Mouse (Mus musculus): ENCODE measurements around the gene Ccdc187. TPM values are rescaled to one million over a fixed set of nuclear protein-coding genes. Genes with fewer than 3 reads are reported as not detected.

Ccdc187 gene
- total RNA-seq, 1 experiment, result 0.18 TPM

GRCm38 (mm10) chr2:26236681-26237289 lies 57.6 kb downstream of the Ccdc187 start:
- no peak for TF ChIP-seq MAFK (IDR thresholded peaks at IDR 0.05; ENCODE audit: insufficient read depth, low read depth, low read length)
- no peak for DNase-seq (ENCODE audit: low read depth, low spot score)
- H3K36me3 ChIP-seq (ENCODE audit: control insufficient read depth, insufficient read depth, low read length, poor library complexity, severe bottlenecking), result peaks cover 2% of the 10 kb centered on the region; the same call in 1 of the 2 replicates
- H3K4me3 ChIP-seq (ENCODE audit: insufficient read depth in 1 of 2, low read depth in 1 of 2, low read length in 2 of 2, poor library complexity in 1 of 2, severe bottlenecking in 1 of 2), result peak overlapping the region; percentile 87 to 92
- in situ Hi-C loops (cut with MboI; ENCODE audit: low sequenced_read_pairs in 2 of 2, unreplicated experiment in 2 of 2), result no loop called here
- H3K4me1 ChIP-seq (ENCODE audit: control insufficient read depth in 2 of 2, insufficient read depth in 2 of 2, low read length in 2 of 2, poor library complexity in 1 of 2), result peaks cover 0 to under 1% of the 10 kb centered on the region in 2 experiments; a peak in 1 of 4 replicates
- H3K27ac ChIP-seq (ENCODE audit: insufficient read depth, low read depth, low read length, poor library complexity, severe bottlenecking), result 0 out of 2 replicates have a peak overlapping the region, but pooled peaks have one; percentile 3
- no peaks in the 10 kb centered on the region for H3K9me3 ChIP-seq (ENCODE audit: control insufficient read depth, insufficient read depth, low read depth, low read length)
- H3K9ac ChIP-seq (ENCODE audit: insufficient read depth, low read depth, low read length, poor library complexity, severe bottlenecking), result peak overlapping the region; percentile 86

- DNase-seq (ENCODE audit: low read depth, low spot score), result no peak
- in situ Hi-C loops (cut with MboI; ENCODE audit: low sequenced_read_pairs in 2 of 2, unreplicated experiment in 2 of 2), result no loop called here
- no peak overlapping the region for H3K27ac ChIP-seq (ENCODE audit: insufficient read depth, low read depth, low read length, poor library complexity, severe bottlenecking)
- TF ChIP-seq CHD2 (IDR thresholded peaks at IDR 0.05; ENCODE audit: low read depth, low read length), result no peak
- H3K4me3 ChIP-seq (ENCODE audit: insufficient read depth in 1 of 2, low read depth in 1 of 2, low read length in 2 of 2, poor library complexity in 1 of 2, severe bottlenecking in 1 of 2), result no peak overlapping the region
- H3K9ac ChIP-seq (ENCODE audit: insufficient read depth, low read depth, low read length, poor library complexity, severe bottlenecking), result no peak overlapping the region; the same call in 1 of the 2 replicates
- H3K36me3 ChIP-seq (ENCODE audit: control insufficient read depth, insufficient read depth, low read length, poor library complexity, severe bottlenecking), result peaks cover 2% of the 10 kb centered on the region; the same call in 1 of the 2 replicates
- peaks cover 0 to 2% of the 10 kb centered on the region in 2 experiments; a peak in 1 of 4 replicates for H3K4me1 ChIP-seq (ENCODE audit: control insufficient read depth in 2 of 2, insufficient read depth in 2 of 2, low read length in 2 of 2, poor library complexity in 1 of 2)
- H3K9me3 ChIP-seq (ENCODE audit: control insufficient read depth, insufficient read depth, low read depth, low read length), result no peaks in the 10 kb centered on the region
Measured at GRCm38 (mm10) chr2:26234771-26235170, 59.6 kb downstream of the Ccdc187 start.

GRCm38 (mm10) chr2:26234253-26234652 lies 60.1 kb downstream of the Ccdc187 start:
- Histone ChIP-seq H3K4me3 (ENCODE audit: insufficient read depth in 1 of 2, low read depth in 1 of 2, low read length in 2 of 2, poor library complexity in 1 of 2, severe bottlenecking in 1 of 2) (no peak overlapping the region), H3K9ac (ENCODE audit: insufficient read depth, low read depth, low read length, poor library complexity, severe bottlenecking) (no peak overlapping the region), H3K36me3 (ENCODE audit: control insufficient read depth, insufficient read depth, low read length, poor library complexity, severe bottlenecking) (peaks cover 2% of the 10 kb centered on the region; the same call in 1 of the 2 replicates), H3K9me3 (ENCODE audit: control insufficient read depth, insufficient read depth, low read depth, low read length) (no peaks in the 10 kb centered on the region), H3K4me1 (ENCODE audit: control insufficient read depth in 2 of 2, insufficient read depth in 2 of 2, low read length in 2 of 2, poor library complexity in 1 of 2) (peaks cover 0 to 2% of the 10 kb centered on the region in 2 experiments; a peak in 1 of 4 replicates), H3K27ac (ENCODE audit: insufficient read depth, low read depth, low read length, poor library complexity, severe bottlenecking) (no peak overlapping the region)
- DNase-seq (ENCODE audit: low read depth, low spot score), result no peak
- in situ Hi-C loops (cut with MboI; ENCODE audit: low sequenced_read_pairs in 2 of 2, unreplicated experiment in 2 of 2), result no loop called here
- no peak for TF ChIP-seq ZC3H11A (IDR thresholded peaks at IDR 0.05; ENCODE audit: borderline replicate concordance, low read depth, low read length)
- no peak for TF ChIP-seq CHD2 (IDR thresholded peaks at IDR 0.05; ENCODE audit: low read depth, low read length)
- no peak for TF ChIP-seq ZNF384 (IDR thresholded peaks at IDR 0.05; ENCODE audit: low read depth, low read length)
- TF ChIP-seq HCFC1 (IDR thresholded peaks at IDR 0.05; ENCODE audit: borderline replicate concordance, insufficient read depth, low read length), result no peak

- H3K4me3 ChIP-seq (ENCODE audit: insufficient read depth in 1 of 2, low read depth in 1 of 2, low read length in 2 of 2, poor library complexity in 1 of 2, severe bottlenecking in 1 of 2), result no peak overlapping the region
- TF ChIP-seq CHD2 (IDR thresholded peaks at IDR 0.05; ENCODE audit: low read depth, low read length), result no peak
- no peak for TF ChIP-seq HCFC1 (IDR thresholded peaks at IDR 0.05; ENCODE audit: borderline replicate concordance, insufficient read depth, low read length)
- no peak for TF ChIP-seq MAFK (IDR thresholded peaks at IDR 0.05; ENCODE audit: insufficient read depth, low read depth, low read length)
- TF ChIP-seq ZC3H11A (IDR thresholded peaks at IDR 0.05; ENCODE audit: borderline replicate concordance, low read depth, low read length), result no peak
- TF ChIP-seq ZNF384 (IDR thresholded peaks at IDR 0.05; ENCODE audit: low read depth, low read length), result no peak
- 0 out of 4 replicates have a peak, but pooled peaks cover 0 to 2% of the 10 kb centered on the region in 2 experiments for H3K4me1 ChIP-seq (ENCODE audit: control insufficient read depth in 2 of 2, insufficient read depth in 2 of 2, low read length in 2 of 2, poor library complexity in 1 of 2)
- peaks cover 2% of the 10 kb centered on the region; the same call in 1 of the 2 replicates for H3K36me3 ChIP-seq (ENCODE audit: control insufficient read depth, insufficient read depth, low read length, poor library complexity, severe bottlenecking)
- in situ Hi-C loops (cut with MboI; ENCODE audit: low sequenced_read_pairs in 2 of 2, unreplicated experiment in 2 of 2), result no loop called here
- H3K9ac ChIP-seq (ENCODE audit: insufficient read depth, low read depth, low read length, poor library complexity, severe bottlenecking), result no peak overlapping the region
- DNase-seq (ENCODE audit: low read depth, low spot score), result no peak
- no peaks in the 10 kb centered on the region for H3K9me3 ChIP-seq (ENCODE audit: control insufficient read depth, insufficient read depth, low read depth, low read length)
- H3K27ac ChIP-seq (ENCODE audit: insufficient read depth, low read depth, low read length, poor library complexity, severe bottlenecking), result no peak overlapping the region
Measured at GRCm38 (mm10) chr2:26231366-26231765, 63.0 kb downstream of the Ccdc187 start.

- no peak overlapping the region for H3K9ac ChIP-seq (ENCODE audit: insufficient read depth, low read depth, low read length, poor library complexity, severe bottlenecking)
- 0 out of 4 replicates have a peak, but pooled peaks cover 0 to 2% of the 10 kb centered on the region in 2 experiments for H3K4me1 ChIP-seq (ENCODE audit: control insufficient read depth in 2 of 2, insufficient read depth in 2 of 2, low read length in 2 of 2, poor library complexity in 1 of 2)
- H3K4me3 ChIP-seq (ENCODE audit: insufficient read depth in 1 of 2, low read depth in 1 of 2, low read length in 2 of 2, poor library complexity in 1 of 2, severe bottlenecking in 1 of 2), result no peak overlapping the region
- in situ Hi-C loops (cut with MboI; ENCODE audit: low sequenced_read_pairs in 2 of 2, unreplicated experiment in 2 of 2), result no loop called here
- H3K27ac ChIP-seq (ENCODE audit: insufficient read depth, low read depth, low read length, poor library complexity, severe bottlenecking), result no peak overlapping the region
- peaks cover 2% of the 10 kb centered on the region; the same call in 1 of the 2 replicates for H3K36me3 ChIP-seq (ENCODE audit: control insufficient read depth, insufficient read depth, low read length, poor library complexity, severe bottlenecking)
- DNase-seq (ENCODE audit: low read depth, low spot score), result no peak
- TF ChIP-seq HCFC1 (IDR thresholded peaks at IDR 0.05; ENCODE audit: borderline replicate concordance, insufficient read depth, low read length) (no peak), ZC3H11A (IDR thresholded peaks at IDR 0.05; ENCODE audit: borderline replicate concordance, low read depth, low read length) (no peak), CHD2 (IDR thresholded peaks at IDR 0.05; ENCODE audit: low read depth, low read length) (no peak), MAFK (IDR thresholded peaks at IDR 0.05; ENCODE audit: insufficient read depth, low read depth, low read length) (no peak), ZNF384 (IDR thresholded peaks at IDR 0.05; ENCODE audit: low read depth, low read length) (no peak)
- no peaks in the 10 kb centered on the region for H3K9me3 ChIP-seq (ENCODE audit: control insufficient read depth, insufficient read depth, low read depth, low read length)
Measured at GRCm38 (mm10) chr2:26230253-26230652, 64.1 kb downstream of the Ccdc187 start.
